Mouse (Mus musculus) MEL (cell line): ENCODE measurements around the gene Ercc6l2. TPM values are rescaled to one million over a fixed set of nuclear protein-coding genes. Genes with fewer than 3 reads are reported as not detected.
A peak's percentile ranks its signal among the peaks of the same experiment; 100 is the strongest.

Experiments used
- DNase-seq: peaks from one replicate; pipeline ENCODE4 v3.0.0; 2011; ENCODE audit warnings: low read depth, low spot score
- H3K27ac ChIP-seq: 2 replicates; pipeline ENCODE4 v1.5.1; 2012; ENCODE audit warnings: low read depth, mild to moderate bottlenecking, control low read depth, low read length, moderate library complexity; ENCODE audit not compliant: control insufficient read depth
- H3K27me3 ChIP-seq, 2 experiments: fragments of 150-350 bp in 1 of 2; sonication (generic) in 1 of 2; 2 replicates each; pipeline ENCODE4 v1.6.1; 2012; ENCODE audit warnings: low read length in 2 of 2, mild to moderate bottlenecking in 2 of 2, improper control_type of control experiment in 1 of 2, moderate library complexity in 1 of 2; ENCODE audit not compliant: insufficient read depth in 2 of 2, control insufficient read depth in 1 of 2
- H3K36me3 ChIP-seq, 2 experiments: 2 replicates each; pipeline ENCODE4 v1.6.1; 2012 to 2014; ENCODE audit warnings: low read length in 2 of 2, improper control_type of control experiment in 1 of 2, inconsistent platforms in 1 of 2, mild to moderate bottlenecking in 1 of 2; ENCODE audit not compliant: insufficient read depth in 2 of 2, control insufficient read depth in 1 of 2
- H3K4me1 ChIP-seq, 2 experiments: fragments of 150-350 bp in 1 of 2; sonication (generic) in 1 of 2; 2 replicates each; pipeline ENCODE4 v1.6.1; 2012; ENCODE audit warnings: low read length in 2 of 2, improper control_type of control experiment in 1 of 2, mild to moderate bottlenecking in 1 of 2; ENCODE audit not compliant: insufficient read depth in 2 of 2, control insufficient read depth in 1 of 2
- H3K4me3 ChIP-seq, 2 experiments: fragments of 150-350 bp in 1 of 2; sonication (generic) in 1 of 2; 2 replicates each; pipeline ENCODE4 v1.5.1; 2012; ENCODE audit warnings: low read depth in 2 of 2, low read length in 2 of 2, mild to moderate bottlenecking in 2 of 2, moderate library complexity in 2 of 2, control low read depth in 1 of 2, improper control_type of control experiment in 1 of 2; ENCODE audit not compliant: control insufficient read depth in 1 of 2, insufficient read depth in 1 of 2
- H3K79me2 ChIP-seq: 2 replicates; pipeline ENCODE4 v1.6.1; 2012; ENCODE audit warnings: mild to moderate bottlenecking, low read length, moderate library complexity; ENCODE audit not compliant: control insufficient read depth, poor library complexity, insufficient read depth
- H3K9ac ChIP-seq: 2 replicates; pipeline ENCODE4 v1.6.1; 2012; ENCODE audit warnings: low read depth, mild to moderate bottlenecking, control low read depth, low read length, moderate library complexity; ENCODE audit not compliant: control insufficient read depth, poor library complexity, severe bottlenecking
- H3K9me3 ChIP-seq: fragments of 150-350 bp; sonication (generic); replicated peaks from 2 replicates; pipeline ENCODE4 v1.6.1; 2012; ENCODE audit warnings: mild to moderate bottlenecking, low read length, improper control_type of control experiment, moderate library complexity; ENCODE audit not compliant: insufficient read depth
- CHD1 ChIP-seq: IDR thresholded peaks from 2 replicates; pipeline ENCODE4 v1.6.1; 2012; ENCODE audit warnings: low read depth, mild to moderate bottlenecking, inconsistent platforms, low read length, improper control_type of control experiment
- CHD2 ChIP-seq: IDR thresholded peaks from 2 replicates; pipeline ENCODE4 v1.6.1; 2011; ENCODE audit warnings: low read length, improper control_type of control experiment
- CTCF ChIP-seq, 3 experiments: IDR thresholded peaks in 2 of 3; conservative IDR thresholded peaks in 1 of 3; 2 replicates each; pipeline ENCODE4 v1.5.1; 2011 to 2012; ENCODE audit warnings: low read length in 3 of 3, low read depth in 2 of 3, mild to moderate bottlenecking in 2 of 3, improper control_type of control experiment in 1 of 3, inconsistent platforms in 1 of 3, mixed read lengths in 1 of 3, moderate library complexity in 1 of 3; ENCODE audit not compliant: control insufficient read depth in 1 of 3, insufficient read depth in 1 of 3, poor library complexity in 1 of 3, severe bottlenecking in 1 of 3
- EP300 ChIP-seq, 2 experiments: IDR thresholded peaks; 2 replicates each; pipeline ENCODE4 v1.6.1; 2011; ENCODE audit warnings: improper control_type of control experiment in 2 of 2, low read length in 2 of 2, low read depth in 1 of 2, mild to moderate bottlenecking in 1 of 2
- ETS1 ChIP-seq: IDR thresholded peaks from 2 replicates; pipeline ENCODE4 v1.6.1; 2012; ENCODE audit warnings: low read depth, mild to moderate bottlenecking, inconsistent platforms, low read length, improper control_type of control experiment, moderate library complexity
- HCFC1 ChIP-seq: IDR thresholded peaks from 2 replicates; pipeline ENCODE4 v1.6.1; 2012; ENCODE audit warnings: low read depth, mild to moderate bottlenecking, inconsistent platforms, low read length, improper control_type of control experiment, moderate library complexity
- MAX ChIP-seq: IDR thresholded peaks from 2 replicates; pipeline ENCODE4 v1.6.1; 2011; ENCODE audit warnings: low read length, improper control_type of control experiment
- MAZ ChIP-seq: IDR thresholded peaks from 2 replicates; pipeline ENCODE4 v1.6.1; 2012; ENCODE audit warnings: low read depth, mild to moderate bottlenecking, inconsistent platforms, low read length, improper control_type of control experiment
- MEF2A ChIP-seq: IDR thresholded peaks from 2 replicates; pipeline ENCODE4 v1.6.1; 2014; ENCODE audit warnings: low read depth, mild to moderate bottlenecking, inconsistent platforms, low read length, improper control_type of control experiment; ENCODE audit not compliant: poor library complexity, insufficient replicate concordance, severe bottlenecking; ENCODE audit errors: extremely low read depth
- MYC ChIP-seq: IDR thresholded peaks from 2 replicates; pipeline ENCODE4 v1.6.1; 2011; ENCODE audit warnings: low read depth, mild to moderate bottlenecking, low read length, improper control_type of control experiment, moderate library complexity
- NRF1 ChIP-seq: IDR thresholded peaks from 2 replicates; pipeline ENCODE4 v1.6.1; 2014; ENCODE audit warnings: low read depth, mild to moderate bottlenecking, inconsistent platforms, low read length, improper control_type of control experiment, moderate library complexity; ENCODE audit not compliant: poor library complexity, insufficient read depth, severe bottlenecking
- POLR2AphosphoS2 ChIP-seq: IDR thresholded peaks from 2 replicates; pipeline ENCODE4 v1.6.1; 2011; ENCODE audit warnings: low read length, improper control_type of control experiment
- POLR2AphosphoS5 ChIP-seq: IDR thresholded peaks from 2 replicates; pipeline ENCODE4 v1.6.1; 2012; ENCODE audit warnings: low read depth, borderline replicate concordance, mild to moderate bottlenecking, inconsistent platforms, low read length, moderate library complexity, mixed read lengths
- SIN3A ChIP-seq: IDR thresholded peaks from 2 replicates; pipeline ENCODE4 v1.6.1; 2012; ENCODE audit warnings: low read length, improper control_type of control experiment, inconsistent platforms
- SMC3 ChIP-seq: IDR thresholded peaks from 2 replicates; pipeline ENCODE4 v1.6.1; 2011; ENCODE audit warnings: low read depth, low read length, improper control_type of control experiment
- UBTF ChIP-seq: IDR thresholded peaks from 2 replicates; pipeline ENCODE4 v1.6.1; 2012; ENCODE audit warnings: low read depth, mild to moderate bottlenecking, inconsistent platforms, low read length, improper control_type of control experiment, moderate library complexity, borderline replicate concordance; ENCODE audit not compliant: insufficient read depth
- USF1 ChIP-seq: IDR thresholded peaks from 2 replicates; pipeline ENCODE4 v1.6.1; 2014; ENCODE audit warnings: low read depth, mild to moderate bottlenecking, inconsistent platforms, low read length, improper control_type of control experiment, moderate library complexity
- USF2 ChIP-seq, 2 experiments: IDR thresholded peaks; 2 replicates each; pipeline ENCODE4 v1.6.1; 2011 to 2012; ENCODE audit warnings: improper control_type of control experiment in 2 of 2, low read length in 2 of 2, borderline replicate concordance in 1 of 2, inconsistent platforms in 1 of 2, low read depth in 1 of 2, mild to moderate bottlenecking in 1 of 2; ENCODE audit not compliant: insufficient read depth in 1 of 2
- ZC3H11A ChIP-seq: IDR thresholded peaks from 2 replicates; pipeline ENCODE4 v1.6.1; 2012; ENCODE audit warnings: low read depth, mild to moderate bottlenecking, inconsistent platforms, low read length, improper control_type of control experiment
- ZMIZ1 ChIP-seq: IDR thresholded peaks from 2 replicates; pipeline ENCODE4 v1.6.1; 2012; ENCODE audit warnings: low read depth, mild to moderate bottlenecking, inconsistent platforms, low read length, improper control_type of control experiment, moderate library complexity
- ZNF384 ChIP-seq: IDR thresholded peaks from 2 replicates; pipeline ENCODE4 v1.6.1; 2012; ENCODE audit warnings: low read depth, mild to moderate bottlenecking, inconsistent platforms, low read length, improper control_type of control experiment
- polyA plus RNA-seq, 2 experiments: library from polyadenylated mRNA; stranded (reverse) in 1 of 2; unstranded in 1 of 2; fragments of >175 nt in 1 of 2; fragments of >200 nt in 1 of 2; gene quantifications; 2 replicates each; pipeline versions ENCODE4 v1.2.1 to v1.2.4; 2012; ENCODE audit warnings: low replicate concordance in 2 of 2, low read depth in 1 of 2; ENCODE audit not compliant: insufficient read length in 2 of 2, insufficient read depth in 1 of 2, missing spikeins in 1 of 2
- total RNA-seq: library from RNA; depleted of rRNA; stranded (reverse); fragments of 300-350 nt; gene quantifications from 2 replicates; pipeline ENCODE4 v1.2.3, GENCODE M21; 2012

Ercc6l2 gene
- total and polyA plus RNA-seq, 3 experiments, result 15.6 to 61.7 (median 19.4) TPM

- Histone ChIP-seq H3K36me3 (no peaks in the 10 kb centered on the region), H3K9ac (no peak overlapping the region), H3K4me3 (no peak overlapping the region), H3K9me3 (no peaks in the 10 kb centered on the region), H3K79me2 (no peaks in the 10 kb centered on the region), H3K27ac (no peak overlapping the region)
- DNase-seq, result no peak
- TF ChIP-seq SMC3 (peak; percentile 44), ZC3H11A (0 out of 2 replicates have a peak, but pooled peaks have one; percentile 25), NRF1 (no peak), UBTF (no peak), CTCF (IDR thresholded peaks at IDR 0.05 in 2 of 3, conservative IDR thresholded peaks at IDR 0.05 in 1 of 3; ENCODE audit: control insufficient read depth in 1 of 3, insufficient read depth in 1 of 3, low read depth in 2 of 3, low read length in 3 of 3, poor library complexity in 1 of 3, severe bottlenecking in 1 of 3) (0 out of 6 replicates have a peak, but pooled peaks of 1 of the 3 experiments have one; percentile 7)
- TF ChIP-seq, all 39 proteins: peak for 3
- H3K27me3 ChIP-seq, result peaks cover 0 to 7% of the 10 kb centered on the region in 2 experiments; a peak in 2 of 4 replicates
- H3K4me1 ChIP-seq, result no peaks in the 10 kb centered on the region
These were observed 22.7 kb upstream of the Ercc6l2 start for GRCm38 (mm10) chr13:63792234-63792831.

- H3K4me3 ChIP-seq, result no peak overlapping the region
- peaks cover 0 to 10% of the 10 kb centered on the region in 2 experiments; a peak in 2 of 4 replicates for H3K27me3 ChIP-seq
- no peak for TF ChIP-seq EP300 (IDR thresholded peaks at IDR 0.05; ENCODE audit: low read depth in 1 of 2, low read length in 2 of 2)
- TF ChIP-seq MAX, result no peak
- TF ChIP-seq ZC3H11A, result no peak
- no peak for TF ChIP-seq POLR2AphosphoS2
- no peak for TF ChIP-seq POLR2AphosphoS5
- TF ChIP-seq UBTF, result no peak
- TF ChIP-seq HCFC1, result no peak
- no peak for TF ChIP-seq ETS1
- no peak for TF ChIP-seq ZMIZ1
- no peak for TF ChIP-seq MAZ
- TF ChIP-seq CHD1, result no peak
- no peak for TF ChIP-seq USF1
- TF ChIP-seq CHD2, result no peak
- TF ChIP-seq SIN3A, result no peak
- no peak for TF ChIP-seq ZNF384
- no peak for TF ChIP-seq MEF2A
- TF ChIP-seq USF2 (IDR thresholded peaks at IDR 0.05; ENCODE audit: borderline replicate concordance in 1 of 2, insufficient read depth in 1 of 2, low read depth in 1 of 2, low read length in 2 of 2), result no peak
- TF ChIP-seq MYC, result no peak
- no peaks in the 10 kb centered on the region for H3K36me3 ChIP-seq
- no peak overlapping the region for H3K27ac ChIP-seq
- H3K9ac ChIP-seq, result no peak overlapping the region
- DNase-seq, result no peak
- H3K9me3 ChIP-seq, result no peaks in the 10 kb centered on the region
- no peaks in the 10 kb centered on the region for H3K4me1 ChIP-seq
- H3K79me2 ChIP-seq, result no peaks in the 10 kb centered on the region
These were observed 21.4 kb upstream of the Ercc6l2 start for GRCm38 (mm10) chr13:63793345-63794308.
